Mouse (Mus musculus) cerebellum, adult 2 months (tissue): Measurements from ENCODE around the gene Aff2. TPM values are rescaled to one million over a fixed set of nuclear protein-coding genes. Genes with fewer than 3 reads are reported as not detected.

ENCODE experiments used
- DNase-seq, 2 experiments: peaks; one replicate each; pipeline ENCODE4 v3.0.0; 2021
- H3K27ac ChIP-seq: fragments of 200-500 bp; 2 replicates; pipeline ENCODE4 v1.5.1; 2012; ENCODE audit warnings: low read length, control low read depth, inconsistent platforms; ENCODE audit not compliant: insufficient read depth
- H3K27me3 ChIP-seq: fragments of 200-500 bp; 2 replicates; pipeline ENCODE4 v1.6.1; 2012; ENCODE audit warnings: inconsistent platforms, mild to moderate bottlenecking, low read length, moderate library complexity; ENCODE audit not compliant: control insufficient read depth, insufficient read depth
- H3K4me1 ChIP-seq: fragments of 200-500 bp; 2 replicates; pipeline ENCODE4 v1.6.1; 2011; ENCODE audit warnings: low read length; ENCODE audit not compliant: control insufficient read depth, insufficient read depth
- H3K4me3 ChIP-seq: fragments of 200-500 bp; replicated peaks from 2 replicates; pipeline ENCODE3; 2011; ENCODE audit warnings: mild to moderate bottlenecking, low read depth, low read length, control low read depth; ENCODE audit not compliant: insufficient read depth
- CTCF ChIP-seq: fragments of 200-500 bp; IDR thresholded peaks from 2 replicates; pipeline ENCODE4 v1.5.1; 2011; ENCODE audit warnings: low read depth, mild to moderate bottlenecking, control low read depth, low read length, moderate library complexity, borderline replicate concordance; ENCODE audit not compliant: insufficient read depth
- POLR2A ChIP-seq: fragments of 200-500 bp; IDR thresholded peaks from 2 replicates; pipeline ENCODE4 v1.6.1; 2011; ENCODE audit warnings: low read length, control low read depth, borderline replicate concordance; ENCODE audit not compliant: insufficient read depth
- WGBS: fragments of 180-500 bp; shearing (Covaris S2); methylation state at CpG from one replicate; pipeline ENCODE4 v1.1.7; 2018; 5-methylcytosine and 5-hydroxymethylcytosine counted together
- polyA plus RNA-seq: library from polyadenylated mRNA; depleted of rRNA; stranded (reverse); fragments of >200 nt; gene quantifications from 2 replicates; pipeline ENCODE4 v1.2.3, GENCODE M21; 2012

Aff2 gene
- polyA plus RNA-seq, 1 experiment: 4.7 TPM

DNA sequence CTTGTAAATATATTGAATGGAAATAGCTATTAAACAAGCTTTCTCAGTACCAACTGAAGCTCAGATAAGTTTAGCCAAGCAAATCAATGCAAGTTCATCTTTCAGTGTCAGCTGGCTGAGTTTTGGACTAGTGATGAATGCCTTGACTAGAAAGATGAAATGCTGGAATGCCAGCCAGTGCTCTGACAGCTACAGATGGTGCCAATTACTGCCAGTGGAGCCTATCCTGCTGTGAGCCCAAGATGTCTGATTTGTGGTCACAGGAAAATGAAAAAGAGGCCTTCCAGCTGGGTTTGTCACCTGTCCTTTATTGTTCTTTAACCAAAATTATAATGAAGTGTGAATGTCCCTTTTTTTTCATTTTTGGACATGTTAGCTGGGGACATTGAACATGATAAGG lies 248.7 kb downstream of the Aff2 start:
- H3K4me1 ChIP-seq: no peaks in the 10 kb centered on the region
- no peak overlapping the region for H3K4me3 ChIP-seq
- H3K27me3 ChIP-seq: no peaks in the 10 kb centered on the region
- peak; percentile 53 to 81 for DNase-seq
- no peak for TF ChIP-seq CTCF
- no peak for TF ChIP-seq POLR2A
- no peak overlapping the region for H3K27ac ChIP-seq

DNA sequence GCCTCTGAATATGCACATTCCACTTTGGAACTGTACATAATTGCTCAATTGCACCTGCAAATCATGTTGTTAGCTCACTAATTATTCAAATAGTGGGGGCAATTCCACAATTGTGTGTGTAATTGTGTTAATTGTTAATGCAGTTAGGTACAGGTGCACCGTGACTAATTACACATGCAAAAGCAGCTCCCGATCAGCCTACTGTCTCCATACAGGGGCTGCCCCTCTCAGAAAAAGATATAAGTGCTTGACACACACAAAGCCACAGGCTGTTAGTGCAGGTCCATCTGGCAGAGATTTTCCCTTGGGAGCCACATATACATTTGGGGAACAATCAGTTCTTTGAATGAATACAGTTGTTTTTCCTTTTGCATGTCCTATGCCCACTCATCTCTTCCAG lies 302.9 kb downstream of the Aff2 start:
- H3K27ac ChIP-seq: no peak overlapping the region
- WGBS: 84% methylated on average over 2 of the region's 2 CpGs
- no peaks in the 10 kb centered on the region for H3K4me1 ChIP-seq
- no peaks in the 10 kb centered on the region for H3K27me3 ChIP-seq
- TF ChIP-seq POLR2A: no peak
- TF ChIP-seq CTCF: no peak
- H3K4me3 ChIP-seq: no peak overlapping the region
- no peak for DNase-seq

DNA sequence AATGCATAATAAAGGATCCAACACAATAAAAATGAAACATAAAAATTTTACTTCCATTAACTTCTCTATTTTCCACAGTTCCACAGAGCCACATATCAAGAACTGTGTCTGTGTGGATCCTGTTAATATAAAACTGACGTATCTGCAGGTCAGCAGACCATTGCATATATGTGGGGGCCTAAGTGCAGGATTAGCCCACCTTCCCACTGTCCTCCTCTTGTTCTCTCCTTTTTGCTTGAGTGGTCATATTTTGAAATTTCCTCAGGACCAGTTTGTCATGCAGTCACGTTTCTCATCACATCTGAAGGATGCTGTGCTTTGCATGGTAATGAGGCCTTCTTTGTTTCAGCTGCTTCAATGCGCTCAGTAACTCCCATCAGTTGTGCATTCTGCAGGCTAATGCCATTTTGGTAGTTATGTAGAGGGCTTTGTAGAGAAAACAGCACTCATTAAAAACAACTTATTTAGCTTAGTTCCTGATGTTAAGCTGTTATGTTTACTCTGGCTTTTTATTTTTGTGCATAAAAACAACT lies 306.1 kb downstream of the Aff2 start:
- Histone ChIP-seq H3K4me3 (no peak overlapping the region), H3K27me3 (no peaks in the 10 kb centered on the region), H3K4me1 (no peaks in the 10 kb centered on the region), H3K27ac (no peak overlapping the region)
- 84% methylated on average over 3 of the region's 3 CpGs for WGBS
- TF ChIP-seq CTCF (no peak), POLR2A (no peak)
- no peak for DNase-seq

DNA sequence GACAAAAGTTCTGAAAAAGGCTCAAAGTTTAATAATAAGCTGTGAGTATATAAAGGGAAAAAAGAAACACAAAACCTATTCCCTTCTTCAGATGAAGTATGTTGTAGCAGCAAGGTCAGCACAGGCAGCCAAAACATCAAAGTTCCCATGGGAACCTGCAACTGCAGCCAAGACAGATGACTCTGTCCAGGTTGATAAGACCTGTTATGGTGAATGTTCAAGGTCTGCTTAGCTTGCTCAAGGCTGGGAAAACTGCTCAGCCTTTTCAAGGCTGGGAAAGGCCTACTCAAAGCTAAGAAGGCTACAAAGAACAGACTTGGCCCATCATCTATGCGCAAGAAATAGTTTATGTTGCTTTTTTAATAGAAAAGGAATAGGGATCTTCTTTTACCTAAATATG lies 315.6 kb downstream of the Aff2 start:
- no peaks in the 10 kb centered on the region for H3K27me3 ChIP-seq
- H3K4me3 ChIP-seq: no peak overlapping the region
- H3K27ac ChIP-seq: no peak overlapping the region
- WGBS: 90% methylated on average over 1 of the region's 1 CpGs
- TF ChIP-seq POLR2A: no peak
- no peak for TF ChIP-seq CTCF
- no peak for DNase-seq
- no peaks in the 10 kb centered on the region for H3K4me1 ChIP-seq

DNA sequence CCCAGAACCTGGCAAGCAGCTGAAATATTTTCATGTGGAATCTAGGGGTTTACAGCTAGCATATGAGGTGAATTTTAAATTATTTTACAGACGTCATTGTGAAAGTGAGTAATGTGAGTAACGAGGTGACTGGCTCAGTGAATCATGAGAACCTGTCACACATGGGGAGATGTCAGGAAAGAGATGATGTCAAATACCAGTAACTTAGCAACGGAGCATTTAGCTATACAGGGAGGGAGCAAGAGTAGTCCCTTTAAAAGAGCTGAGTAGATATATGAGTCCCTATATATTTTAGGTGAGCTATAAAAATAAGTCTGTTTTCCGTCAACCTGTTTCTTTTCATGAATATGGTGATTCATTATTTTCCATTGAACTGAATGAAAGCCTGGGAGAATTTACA lies 338.7 kb downstream of the Aff2 start:
- 60% methylated on average over 4 of the region's 4 CpGs for WGBS
- H3K27me3 ChIP-seq: no peaks in the 10 kb centered on the region
- TF ChIP-seq POLR2A (no peak), CTCF (no peak)
- H3K4me1 ChIP-seq: no peaks in the 10 kb centered on the region
- H3K27ac ChIP-seq: no peak overlapping the region
- H3K4me3 ChIP-seq: no peak overlapping the region
- no peak for DNase-seq

DNA sequence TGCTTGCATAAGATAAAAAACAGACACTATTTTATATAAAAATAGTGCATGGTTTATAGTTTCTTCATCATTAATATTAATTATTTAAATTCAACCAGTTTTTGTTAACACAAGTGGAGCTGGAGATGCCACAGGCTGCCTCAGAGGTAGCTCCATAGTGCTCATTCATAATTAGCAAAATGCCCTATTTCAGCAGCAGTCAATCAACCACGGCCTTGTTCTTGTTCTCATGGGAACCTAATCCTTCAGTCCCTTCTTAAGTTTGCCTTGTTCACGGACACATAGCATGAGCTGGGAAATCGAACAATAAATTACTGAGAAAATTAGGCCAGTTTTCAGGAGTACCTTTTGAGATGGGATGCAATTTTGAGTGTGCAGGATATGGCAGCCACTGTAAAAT lies 378.9 kb downstream of the Aff2 start:
- Histone ChIP-seq H3K4me1 (no peaks in the 10 kb centered on the region), H3K27ac (no peak overlapping the region), H3K4me3 (no peak overlapping the region), H3K27me3 (no peaks in the 10 kb centered on the region)
- 54% methylated on average over 3 of the region's 3 CpGs for WGBS
- TF ChIP-seq CTCF: no peak
- no peak for TF ChIP-seq POLR2A
- DNase-seq: no peak

DNA sequence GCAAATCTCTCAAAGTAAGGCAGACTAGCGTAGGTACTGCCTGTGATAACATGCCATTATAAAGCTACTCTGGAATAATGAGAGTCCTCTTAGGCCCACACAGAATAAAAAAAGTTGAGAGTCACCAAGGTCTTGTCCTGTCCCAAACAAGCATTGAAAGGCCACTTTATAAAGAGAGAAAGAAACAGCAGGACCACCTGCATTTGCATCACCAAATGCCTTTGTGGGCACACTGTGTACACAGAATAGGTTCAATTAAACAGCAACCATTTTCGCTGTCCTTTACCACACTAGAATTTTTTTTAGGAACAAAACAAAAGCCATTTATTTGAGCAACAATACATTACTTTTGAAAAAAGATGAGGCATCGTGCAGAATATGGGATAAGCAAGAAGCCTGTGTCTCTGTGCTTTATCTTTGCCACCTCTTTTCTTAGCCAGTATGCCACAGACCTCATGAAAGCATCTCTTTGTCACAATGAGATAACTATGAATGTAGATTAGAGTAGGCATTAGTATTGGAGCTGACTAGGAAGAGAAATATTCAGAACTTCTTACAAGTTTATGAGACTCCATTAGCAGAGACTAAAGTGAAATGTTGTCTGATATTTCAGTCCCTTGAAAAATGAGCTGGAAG lies 385.0 kb downstream of the Aff2 start:
- TF ChIP-seq POLR2A: no peak
- no peak for TF ChIP-seq CTCF
- no peaks in the 10 kb centered on the region for H3K27me3 ChIP-seq
- WGBS: 56% methylated on average over 3 of the region's 3 CpGs
- no peaks in the 10 kb centered on the region for H3K4me1 ChIP-seq
- no peak overlapping the region for H3K27ac ChIP-seq
- DNase-seq: no peak
- no peak overlapping the region for H3K4me3 ChIP-seq

DNA sequence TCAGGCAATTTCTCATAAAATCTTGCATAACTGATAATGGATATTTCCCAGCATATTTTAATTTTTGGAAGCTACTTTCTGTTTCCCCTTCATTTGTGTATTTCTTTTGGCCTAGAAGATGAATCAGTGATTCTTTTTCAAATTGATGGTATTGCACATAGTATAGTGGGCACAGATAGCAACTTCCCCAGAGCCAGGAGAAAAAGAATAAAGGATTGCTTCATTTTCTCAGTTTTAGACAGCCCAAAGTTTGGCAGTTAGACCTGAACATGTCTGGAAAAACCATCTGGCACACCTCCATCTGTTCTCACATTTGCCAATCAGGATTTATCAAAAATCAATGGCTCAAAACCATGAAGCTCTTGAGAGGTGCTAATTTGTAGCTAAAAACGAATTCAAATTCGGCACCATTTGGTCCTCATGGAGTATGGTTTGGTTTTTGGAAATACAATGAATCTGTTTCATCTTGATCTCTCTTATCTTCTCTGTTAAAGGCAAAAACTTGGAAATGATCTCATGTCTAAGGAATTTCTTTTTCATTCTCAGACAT lies 441.9 kb downstream of the Aff2 start:
- WGBS: 67% methylated on average over 2 of the region's 2 CpGs
- no peaks in the 10 kb centered on the region for H3K27me3 ChIP-seq
- no peak overlapping the region for H3K4me3 ChIP-seq
- DNase-seq: no peak
- TF ChIP-seq POLR2A (no peak), CTCF (no peak)
- H3K27ac ChIP-seq: no peak overlapping the region
- no peaks in the 10 kb centered on the region for H3K4me1 ChIP-seq
